Mouse (Mus musculus) kidney, adult 2 months (tissue): ENCODE data around the gene Ikzf4. TPM values are rescaled to one million over a fixed set of nuclear protein-coding genes. Genes with fewer than 3 reads are reported as not detected.
"Not testable (repeated sequence)": the region's sequence is repeated elsewhere in the genome, so short reads cannot be mapped to it uniquely, and the experiment has no call there.

Experiments used
- DNase-seq: peaks from one replicate; pipeline ENCODE4 v3.0.0; 2021
- H3K27ac ChIP-seq: fragments of 200-500 bp; 2 replicates; pipeline ENCODE4 v1.5.1; 2012; ENCODE audit warnings: low read depth, low read length, control low read depth, inconsistent platforms; ENCODE audit not compliant: insufficient read depth
- H3K27me3 ChIP-seq: fragments of 200-500 bp; replicated peaks from 2 replicates; pipeline ENCODE4 v1.6.1; 2012; ENCODE audit warnings: mild to moderate bottlenecking, moderate library complexity, low read length, inconsistent platforms; ENCODE audit not compliant: control insufficient read depth, insufficient read depth
- H3K36me3 ChIP-seq: fragments of 200-500 bp; 2 replicates; pipeline ENCODE4 v1.6.1; 2012; ENCODE audit warnings: mild to moderate bottlenecking, moderate library complexity, low read length, inconsistent platforms; ENCODE audit not compliant: control insufficient read depth, insufficient read depth
- H3K4me1 ChIP-seq: fragments of 200-500 bp; 2 replicates; pipeline ENCODE4 v1.6.1; 2011; ENCODE audit warnings: low read length; ENCODE audit not compliant: control insufficient read depth, insufficient read depth
- H3K4me3 ChIP-seq: fragments of 200-500 bp; 2 replicates; pipeline ENCODE4 v1.5.1; 2011; ENCODE audit warnings: mild to moderate bottlenecking, low read depth, low read length, control low read depth; ENCODE audit not compliant: insufficient read depth
- CTCF ChIP-seq: fragments of 200-500 bp; conservative IDR thresholded peaks from 2 replicates; pipeline ENCODE4 v1.5.1; 2011; ENCODE audit warnings: low read depth, mild to moderate bottlenecking, control low read depth, low read length, moderate library complexity, mixed read lengths; ENCODE audit not compliant: insufficient read depth, insufficient read length
- POLR2A ChIP-seq: fragments of 200-500 bp; IDR thresholded peaks from one replicate; pipeline ENCODE4 v1.6.1; 2011; ENCODE audit warnings: low read depth, low read length, control low read depth
- WGBS: fragments of 180-500 bp; shearing (Covaris S2); methylation state at CpG from one replicate; pipeline ENCODE4 v1.1.7; 2018; 5-methylcytosine and 5-hydroxymethylcytosine counted together
- polyA plus RNA-seq: library from polyadenylated mRNA; depleted of rRNA; stranded (reverse); fragments of >200 nt; gene quantifications from 2 replicates; pipeline ENCODE4 v1.2.3, GENCODE M21; 2012

Gene Ikzf4
- polyA plus RNA-seq, 1 experiment = 3.2 TPM

DNA sequence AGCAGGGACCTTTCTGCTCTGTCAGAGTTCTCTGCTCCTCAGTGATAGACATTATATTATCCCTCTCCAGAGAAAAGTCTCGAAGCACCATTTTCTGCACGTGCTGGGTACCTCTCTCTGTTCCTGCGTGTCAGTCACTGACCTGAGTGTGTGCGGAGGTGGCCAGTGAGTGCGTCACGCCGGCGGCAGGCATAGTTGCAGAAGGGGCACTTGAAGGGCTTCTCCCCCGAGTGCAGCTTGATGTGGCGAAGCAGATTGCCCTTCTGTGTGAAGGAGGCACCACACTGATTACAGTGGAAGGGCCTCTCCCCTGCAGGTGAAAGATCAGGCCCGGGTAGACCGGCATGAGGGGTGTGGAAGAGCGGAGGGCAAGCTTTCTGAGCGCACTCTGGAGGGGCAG lies 5.8 kb downstream of the Ikzf4 start:
- TF ChIP-seq CTCF = no peak
- TF ChIP-seq POLR2A = no peak
- Histone ChIP-seq H3K36me3 (no peaks in the 10 kb centered on the region), H3K27ac (no peak overlapping the region), H3K4me1 (peaks cover 3% of the 10 kb centered on the region; the same call in 1 of the 2 replicates), H3K27me3 (no peaks in the 10 kb centered on the region), H3K4me3 (no peak overlapping the region)
- no peak for DNase-seq
- WGBS = 91% methylated on average over 14 of the region's 14 CpGs

DNA sequence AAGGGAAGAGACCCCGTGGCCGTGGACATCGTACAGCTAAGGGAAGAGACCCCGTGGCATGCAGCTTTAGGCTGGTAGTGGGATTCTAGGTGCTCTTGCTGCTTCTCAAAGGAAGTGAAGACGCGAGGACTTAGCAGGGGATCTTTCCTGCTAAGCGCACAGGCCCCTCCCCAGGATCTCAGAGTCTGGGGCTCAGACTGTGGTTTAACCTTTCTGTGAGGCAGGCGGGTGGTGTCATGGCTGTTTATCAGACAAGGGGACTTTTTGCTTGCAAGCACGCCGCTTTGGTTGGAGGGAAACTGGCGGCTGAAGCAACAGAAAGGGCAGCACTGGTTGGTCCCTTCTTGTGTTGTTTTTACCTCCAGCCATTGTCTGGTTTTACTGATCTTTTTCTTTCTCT lies 8.8 kb downstream of the Ikzf4 start:
- H3K27me3 ChIP-seq = no peaks in the 10 kb centered on the region
- peaks cover under 1% of the 10 kb centered on the region; the same call in 1 of the 2 replicates for H3K4me1 ChIP-seq
- DNase-seq = no peak
- WGBS = 42% methylated on average over 11 of the region's 11 CpGs
- H3K4me3 ChIP-seq = no peak overlapping the region
- H3K27ac ChIP-seq = no peak overlapping the region
- no peaks in the 10 kb centered on the region for H3K36me3 ChIP-seq
- no peak for TF ChIP-seq CTCF

DNA sequence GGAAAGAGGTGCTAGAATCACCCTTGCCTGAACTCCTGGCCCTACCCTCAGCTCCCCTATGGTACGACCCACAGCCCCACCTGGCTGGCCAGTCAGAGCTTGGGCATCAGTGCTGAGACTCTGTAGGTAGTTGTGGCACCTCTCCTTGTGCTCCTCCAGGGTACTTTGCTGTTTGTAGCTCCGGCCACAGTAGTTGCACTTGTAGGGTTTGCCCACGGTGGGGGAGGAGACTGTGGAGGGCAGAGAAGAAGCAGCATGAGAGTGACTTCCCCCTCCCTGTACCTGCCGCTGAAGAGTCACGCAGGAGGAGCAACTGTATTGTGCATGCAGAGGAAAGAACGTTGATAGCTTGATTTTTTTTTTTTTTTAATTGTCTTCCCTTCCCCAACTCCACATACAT lies 9.2 kb downstream of the Ikzf4 start:
- Histone ChIP-seq H3K4me3 (no peak overlapping the region), H3K27me3 (no peaks in the 10 kb centered on the region), H3K36me3 (no peaks in the 10 kb centered on the region), H3K4me1 (no peaks in the 10 kb centered on the region), H3K27ac (no peak overlapping the region)
- TF ChIP-seq CTCF (no peak), POLR2A (no peak)
- no peak for DNase-seq
- WGBS = 64% methylated on average over 6 of the region's 6 CpGs

DNA sequence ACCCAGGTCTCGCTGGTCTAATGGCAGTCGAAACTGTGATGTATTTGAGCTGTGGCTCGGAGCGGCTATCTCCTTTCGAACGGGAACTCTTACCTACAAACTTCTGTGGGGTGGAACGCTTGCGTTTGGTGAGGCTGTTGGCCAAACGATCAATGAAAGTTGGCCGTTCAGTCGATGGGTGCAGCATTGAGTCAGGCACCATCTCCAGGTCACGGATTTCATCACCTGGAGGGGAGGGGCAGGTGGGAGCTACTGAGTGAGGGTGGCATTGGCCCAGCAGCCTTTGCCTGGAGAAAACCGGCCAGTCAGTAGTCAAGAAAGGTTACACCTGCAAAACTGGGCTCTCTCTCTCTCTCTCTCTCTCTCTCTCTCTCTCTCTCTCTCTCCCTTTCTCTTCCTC lies 10.1 kb downstream of the Ikzf4 start:
- Histone ChIP-seq H3K27ac (no peak overlapping the region), H3K27me3 (no peaks in the 10 kb centered on the region), H3K36me3 (no peaks in the 10 kb centered on the region), H3K4me1 (no peaks in the 10 kb centered on the region), H3K4me3 (no peak overlapping the region)
- WGBS = 95% methylated on average over 13 of the region's 13 CpGs
- no peak for TF ChIP-seq POLR2A
- TF ChIP-seq CTCF = no peak
- no peak for DNase-seq

DNA sequence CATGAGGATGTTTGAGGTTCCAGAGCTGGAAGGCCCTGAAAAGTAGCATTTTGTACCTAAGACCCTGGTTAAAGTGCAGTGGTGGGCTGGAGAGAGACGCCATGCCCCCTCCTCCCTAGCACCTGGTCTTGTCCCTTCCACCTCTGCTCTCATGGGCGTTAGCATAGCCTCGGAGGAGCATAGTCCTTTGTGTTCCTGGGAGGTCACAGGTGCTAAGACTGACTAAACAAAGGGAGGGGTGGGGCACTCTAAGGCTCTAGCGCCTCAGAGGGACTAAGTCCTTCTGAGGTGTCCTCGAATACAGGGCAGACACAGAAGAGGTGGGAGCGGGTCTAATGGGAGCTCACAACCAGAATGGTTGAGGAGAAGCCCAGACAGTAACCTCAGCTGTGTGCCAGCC lies 14.2 kb downstream of the Ikzf4 start:
- no peaks in the 10 kb centered on the region for H3K36me3 ChIP-seq
- 31% methylated on average over 6 of the region's 6 CpGs for WGBS
- H3K27me3 ChIP-seq = no peaks in the 10 kb centered on the region
- TF ChIP-seq POLR2A = no peak
- H3K4me1 ChIP-seq = no peaks in the 10 kb centered on the region
- H3K4me3 ChIP-seq = no peak overlapping the region
- no peak for DNase-seq
- no peak overlapping the region for H3K27ac ChIP-seq

DNA sequence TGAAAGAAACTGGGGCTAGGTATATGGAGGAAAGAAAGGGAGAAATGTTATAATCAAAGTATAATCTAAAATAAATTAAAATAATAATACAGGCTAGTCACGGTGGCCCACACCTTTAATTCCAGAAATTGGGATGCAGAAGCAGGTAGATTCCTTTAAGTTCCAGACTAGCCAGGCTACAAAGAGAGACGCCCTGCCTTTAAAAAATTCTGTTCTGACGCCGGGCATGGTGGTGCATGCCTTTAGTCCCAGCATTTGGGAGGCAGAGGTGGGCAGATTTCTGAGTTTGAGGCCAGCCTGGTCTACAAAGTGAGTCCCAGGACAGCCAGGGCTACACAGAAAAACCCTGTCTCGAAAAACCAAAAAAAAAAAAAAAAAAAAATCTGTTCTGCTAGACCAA lies 15.5 kb downstream of the Ikzf4 start:
- not testable (repeated sequence) for DNase-seq, H3K4me1 ChIP-seq, H3K4me3 ChIP-seq, H3K27me3 ChIP-seq, H3K36me3 ChIP-seq, H3K27ac ChIP-seq
- WGBS = 81% methylated on average over 5 of the region's 5 CpGs

DNA sequence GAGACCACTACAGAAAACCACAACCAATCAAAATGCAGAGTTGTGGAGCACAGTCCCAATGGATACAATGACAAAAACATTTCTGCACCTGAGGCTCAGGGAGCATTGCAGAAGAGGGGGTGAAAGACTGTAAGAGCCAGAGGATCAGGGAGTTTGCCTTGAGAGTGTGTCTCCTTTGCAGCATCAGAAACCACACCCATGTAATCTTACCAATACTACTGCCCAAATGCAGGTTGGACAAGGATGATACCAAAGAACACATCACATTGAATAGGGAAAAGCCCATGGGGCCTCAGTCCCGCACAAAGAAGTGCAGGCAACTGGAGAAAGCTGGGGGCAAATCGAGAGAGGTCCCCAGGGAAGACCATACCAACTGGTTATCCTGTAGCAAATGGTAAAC lies 16.0 kb downstream of the Ikzf4 start:
- DNase-seq = no peak
- Histone ChIP-seq H3K27me3 (no peaks in the 10 kb centered on the region), H3K27ac (no peak overlapping the region), H3K4me3 (no peak overlapping the region), H3K36me3 (peaks cover 2% of the 10 kb centered on the region; the same call in 1 of the 2 replicates), H3K4me1 (peaks cover 8% of the 10 kb centered on the region; the same call in 1 of the 2 replicates)
- TF ChIP-seq CTCF (no peak), POLR2A (no peak)
- WGBS = 89% methylated on average over 2 of the region's 2 CpGs
